Comparison of ENCODE assay signal across 19 mouse cellular contexts in the genomic region with DNA sequence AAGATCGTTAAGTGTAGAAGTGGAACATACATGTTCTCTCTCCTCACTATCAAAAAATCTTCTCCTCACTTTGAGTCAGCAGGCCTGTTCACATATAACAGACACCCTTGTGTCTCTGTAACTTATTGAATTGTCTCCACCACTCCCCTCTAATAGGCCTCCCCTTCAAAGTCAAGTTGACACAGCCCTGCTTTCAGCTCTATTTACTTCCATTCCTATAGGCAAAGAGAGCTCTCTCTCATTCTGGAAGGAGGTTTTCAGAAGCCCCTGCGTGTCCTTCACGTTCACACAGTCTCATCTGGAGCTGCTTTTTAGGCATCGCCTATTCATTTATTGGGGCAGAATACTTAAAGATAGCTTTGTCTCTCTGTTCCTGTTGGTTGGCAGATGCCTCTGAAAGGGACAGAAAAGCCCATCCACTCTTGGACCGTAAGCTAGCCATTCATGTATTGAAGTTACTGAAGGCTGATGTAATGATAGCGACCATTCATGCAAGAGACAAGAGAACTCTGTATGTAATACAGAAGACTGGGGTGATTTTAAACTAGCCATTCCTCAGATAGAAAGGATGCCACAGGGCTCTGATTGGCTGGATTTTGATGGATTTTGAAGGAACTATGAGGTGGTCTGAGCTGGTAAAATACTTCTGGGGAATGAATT.
DNase-seq lines count a peak whose midpoint lies in the region; ATAC-seq and TF ChIP-seq lines count a peak whose summit lies in the region.
"Had no signal": no experiment of that assay in that cellular context is flagged by ENCODE, and none has a peak within 500 bp of the region (broad histone marks: within the 10 kb centered on the region; RNA-seq: fewer than 3 reads in every experiment).

No protein-coding gene starts in this region.

- no peak overlapping the region for H3K9ac ChIP-seq in forebrain, postnatal 0 days
- H3K9ac ChIP-seq in midbrain, embryonic 11.5 days (ENCODE audit: low read length), result no peak overlapping the region
- H3K9ac ChIP-seq in midbrain, embryonic 16.5 days (ENCODE audit: low read depth, low read length), result no peak overlapping the region
- no peak overlapping the region for H3K9ac ChIP-seq in hindbrain, postnatal 0 days (replicated peaks; ENCODE audit: low read length)
- H3K9ac ChIP-seq: embryonic facial prominence, embryonic 12.5 days; forebrain, embryonic 13.5 days; heart, embryonic 12.5 days; intestine, embryonic 15.5 days had no signal

- no peaks in the 10 kb centered on the region for H3K27me3 ChIP-seq in forebrain, postnatal 0 days (ENCODE audit: insufficient read depth, low read length)
- no peaks in the 10 kb centered on the region for H3K27me3 ChIP-seq in forebrain, embryonic 10.5 days (ENCODE audit: poor library complexity, severe bottlenecking)
- H3K27me3 ChIP-seq in midbrain, embryonic 11.5 days (ENCODE audit: control insufficient read depth, insufficient read depth, low read length), result no peaks in the 10 kb centered on the region
- H3K27me3 ChIP-seq in midbrain, embryonic 16.5 days (ENCODE audit: control insufficient read depth, insufficient read depth, low read depth, low read length), result no peaks in the 10 kb centered on the region
- no peaks in the 10 kb centered on the region for H3K27me3 ChIP-seq in hindbrain, postnatal 0 days (ENCODE audit: insufficient read depth, low read length)
- H3K27me3 ChIP-seq: CH12.LX; forebrain, embryonic 13.5 days; heart, embryonic 12.5 days; intestine, embryonic 15.5 days had no signal

- H3K4me2 ChIP-seq in forebrain, postnatal 0 days (ENCODE audit: low read depth), result no peak overlapping the region
- H3K4me2 ChIP-seq in midbrain, embryonic 11.5 days, result no peak overlapping the region
- H3K4me2 ChIP-seq in midbrain, embryonic 16.5 days (ENCODE audit: low read length), result no peak overlapping the region
- H3K4me2 ChIP-seq in hindbrain, postnatal 0 days (ENCODE audit: low read depth, low read length), result no peak overlapping the region
- H3K4me2 ChIP-seq: embryonic facial prominence, embryonic 12.5 days; forebrain, embryonic 13.5 days; heart, embryonic 12.5 days; intestine, embryonic 15.5 days had no signal

- no peaks in the 10 kb centered on the region for H3K4me1 ChIP-seq in forebrain, postnatal 0 days (ENCODE audit: insufficient read depth)
- peaks cover 6% of the 10 kb centered on the region; the same call in 1 of the 2 replicates for H3K4me1 ChIP-seq in forebrain, embryonic 10.5 days
- H3K4me1 ChIP-seq in midbrain, embryonic 11.5 days (ENCODE audit: control insufficient read depth, insufficient read depth, low read length), result no peaks in the 10 kb centered on the region
- no peaks in the 10 kb centered on the region for H3K4me1 ChIP-seq in midbrain, embryonic 16.5 days (ENCODE audit: control insufficient read depth, insufficient read depth, low read length)
- no peaks in the 10 kb centered on the region for H3K4me1 ChIP-seq in hindbrain, postnatal 0 days (ENCODE audit: insufficient read depth, low read length)
- H3K4me1 ChIP-seq: embryonic facial prominence, embryonic 12.5 days; heart, embryonic 12.5 days; intestine, embryonic 15.5 days had no signal

- ATAC-seq in forebrain, postnatal 0 days, result peak; percentile 54
- ATAC-seq in midbrain, embryonic 11.5 days (ENCODE audit: low FRiP score), result 0 out of 2 replicates have a peak, but pooled peaks have one; percentile 30
- ATAC-seq in midbrain, embryonic 16.5 days, result no peak
- ATAC-seq in hindbrain, postnatal 0 days, result peak; percentile 80
- ATAC-seq: forebrain, embryonic 13.5 days; intestine, embryonic 15.5 days had no signal

- no peak overlapping the region for H3K27ac ChIP-seq in forebrain, postnatal 0 days (ENCODE audit: low read depth, low read length)
- no peak overlapping the region for H3K27ac ChIP-seq in forebrain, embryonic 10.5 days
- H3K27ac ChIP-seq in midbrain, embryonic 11.5 days (ENCODE audit: low read depth, low read length), result no peak overlapping the region
- no peak overlapping the region for H3K27ac ChIP-seq in midbrain, embryonic 16.5 days (ENCODE audit: low read length)
- H3K27ac ChIP-seq in hindbrain, postnatal 0 days, result 0 out of 2 replicates have a peak overlapping the region, but pooled peaks have one; percentile 41
- H3K27ac ChIP-seq: embryonic facial prominence, embryonic 12.5 days; forebrain, embryonic 13.5 days; intestine, embryonic 15.5 days had no signal

- no peak overlapping the region for H3K4me3 ChIP-seq in forebrain, postnatal 0 days (ENCODE audit: low read depth, low read length)
- H3K4me3 ChIP-seq in forebrain, embryonic 10.5 days, result no peak overlapping the region
- no peak overlapping the region for H3K4me3 ChIP-seq in midbrain, embryonic 11.5 days (ENCODE audit: low read depth, low read length)
- H3K4me3 ChIP-seq in midbrain, embryonic 16.5 days (ENCODE audit: low read depth, low read length), result no peak overlapping the region
- no peak overlapping the region for H3K4me3 ChIP-seq in hindbrain, postnatal 0 days (ENCODE audit: low read length)
- H3K4me3 ChIP-seq: embryonic facial prominence, embryonic 12.5 days; forebrain, embryonic 13.5 days; heart, embryonic 12.5 days; intestine, embryonic 15.5 days had no signal

- 40% methylated on average over 6 of the region's 6 CpGs for WGBS in forebrain, postnatal 0 days
- 80% methylated on average over 6 of the region's 6 CpGs for WGBS in forebrain, embryonic 10.5 days
- 75% methylated on average over 6 of the region's 6 CpGs for WGBS in midbrain, embryonic 11.5 days
- 61% methylated on average over 6 of the region's 6 CpGs for WGBS in midbrain, embryonic 16.5 days
- 64% methylated on average over 6 of the region's 6 CpGs for WGBS in hindbrain, postnatal 0 days

- no peak for DNase-seq in forebrain, postnatal 0 days
- DNase-seq in forebrain, embryonic 10.5 days (ENCODE audit: extremely low spot score, low spot score), result no peak
- peak; percentile 79 for DNase-seq in midbrain, embryonic 11.5 days (ENCODE audit: low spot score, missing footprints)
- DNase-seq in brain, adult 2 months (ENCODE audit: low read depth, low spot score), result peak; percentile 20
- DNase-seq in hindbrain, postnatal 0 days (ENCODE audit: low spot score), result peak; percentile 37
- no peak for DNase-seq in gastrocnemius, adult 8-10 months (ENCODE audit: low spot score in 2 of 2)
- DNase-seq: adrenal gland, adult 8-10 months; adrenal gland, postnatal 36 days; cerebellum, adult 11-12 months; cerebellum, adult 9-10 months; cerebellum, postnatal 25 days; gastrocnemius, postnatal 25 days; kidney, adult 2 months had no signal

- H3K9me3 ChIP-seq in forebrain, postnatal 0 days (ENCODE audit: low read length), result no peaks in the 10 kb centered on the region
- no peaks in the 10 kb centered on the region for H3K9me3 ChIP-seq in forebrain, embryonic 10.5 days
- no peaks in the 10 kb centered on the region for H3K9me3 ChIP-seq in midbrain, embryonic 11.5 days (ENCODE audit: control insufficient read depth, low read length)
- no peaks in the 10 kb centered on the region for H3K9me3 ChIP-seq in midbrain, embryonic 16.5 days (replicated peaks; ENCODE audit: control insufficient read depth, low read length, poor library complexity, severe bottlenecking)
- no peaks in the 10 kb centered on the region for H3K9me3 ChIP-seq in hindbrain, postnatal 0 days (ENCODE audit: low read length)
- H3K9me3 ChIP-seq: embryonic facial prominence, embryonic 12.5 days; forebrain, embryonic 13.5 days; heart, embryonic 12.5 days; intestine, embryonic 15.5 days had no signal

- no peak for TF ChIP-seq CTCF in forebrain, postnatal 0 days (IDR thresholded peaks at IDR 0.05; ENCODE audit: low read depth)
- no peak for TF ChIP-seq CTCF in hindbrain, postnatal 0 days (IDR thresholded peaks at IDR 0.05; ENCODE audit: low read depth)

- H3K36me3 ChIP-seq in forebrain, postnatal 0 days (ENCODE audit: insufficient read depth), result no peaks in the 10 kb centered on the region
- H3K36me3 ChIP-seq in forebrain, embryonic 10.5 days (replicated peaks), result no peaks in the 10 kb centered on the region
- H3K36me3 ChIP-seq in midbrain, embryonic 11.5 days (ENCODE audit: control insufficient read depth, insufficient read depth, low read length), result no peaks in the 10 kb centered on the region
- H3K36me3 ChIP-seq in midbrain, embryonic 16.5 days (ENCODE audit: control insufficient read depth, insufficient read depth, low read length), result no peaks in the 10 kb centered on the region
- no peaks in the 10 kb centered on the region for H3K36me3 ChIP-seq in hindbrain, postnatal 0 days (ENCODE audit: insufficient read depth, low read length)
- H3K36me3 ChIP-seq: embryonic facial prominence, embryonic 12.5 days; heart, embryonic 12.5 days; intestine, embryonic 15.5 days had no signal

Comparison
In these comparisons a context has a peak if more than half of its experiments do, and no peak if none do; other contexts are left out.
1. DNase-seq: peak in midbrain, embryonic 11.5 days (single experiment), brain, adult 2 months (single experiment) and hindbrain, postnatal 0 days (single experiment); none in forebrain, postnatal 0 days (single experiment), forebrain, embryonic 10.5 days (single experiment) and gastrocnemius, adult 8-10 months (0 of 2).